Mouse (Mus musculus) left cerebral cortex, postnatal 10 days (tissue): ENCODE results near the gene Samd13. TPM values are rescaled to one million over a fixed set of nuclear protein-coding genes. Genes with fewer than 3 reads are reported as not detected.

Source experiments
- DNase-seq, 2 experiments: peaks; one replicate each; pipeline ENCODE4 v3.0.0; 2021 to 2022; ENCODE audit warnings: low spot score in 2 of 2, mixed read lengths in 1 of 2; ENCODE audit errors: extremely low spot score in 1 of 2
- intact Hi-C: fragments of 180-260 bp; cut with DNase I; formaldehyde crosslinking; loops from one replicate; pipeline ENCODE4 v1.15.1; 2025
- total RNA-seq, 2 experiments: library from RNA; stranded (reverse); gene quantifications; 2 replicates each; pipeline ENCODE4 v1.2.3; 2021

Samd13 gene
- total RNA-seq, 2 experiments from 2014 or later = 0.43 to 1.3 TPM

GRCm38 (mm10) chr3:146595440-146595839 is 90.0 kb downstream of the Samd13 start:
- no peak for DNase-seq
- intact Hi-C loops = no loop called here

Other genes with a start within 250 kb of the Samd13 start
- 1 to 10 TPM; 6.4 to 6.8 TPM for gene Ctbs, start 235.8 kb downstream of the Samd13 start, total RNA-seq
- gene Spata1, start 185.8 kb downstream of the Samd13 start, total RNA-seq = 1 to 10 TPM; 4.6 to 9.0 TPM
- 10 to 100 TPM; 49.6 to 51.3 TPM for gene Gng5, start 185.8 kb downstream of the Samd13 start, total RNA-seq
- gene Rpf1, start 164.2 kb downstream of the Samd13 start, total RNA-seq = 10 to 100 TPM; 14.6 to 15.3 TPM
- under 1 TPM; 0.58 to 0.99 TPM for gene Uox, start 115.2 kb downstream of the Samd13 start, total RNA-seq
- gene Dnase2b, start 70.0 kb downstream of the Samd13 start, total RNA-seq = not detected
- not detected for gene 4930503B20Rik, start 34.3 kb downstream of the Samd13 start, total RNA-seq
- 100 to 1,000 TPM; 488 to 489 TPM for gene Prkacb, start 127.4 kb upstream of the Samd13 start, total RNA-seq
- gene Ttll7, start 166.8 kb upstream of the Samd13 start, total RNA-seq = 100 to 1,000 TPM; 108 TPM